Mouse (Mus musculus): ENCODE measurements around the gene Cops3.

Gene Cops3

DNA sequence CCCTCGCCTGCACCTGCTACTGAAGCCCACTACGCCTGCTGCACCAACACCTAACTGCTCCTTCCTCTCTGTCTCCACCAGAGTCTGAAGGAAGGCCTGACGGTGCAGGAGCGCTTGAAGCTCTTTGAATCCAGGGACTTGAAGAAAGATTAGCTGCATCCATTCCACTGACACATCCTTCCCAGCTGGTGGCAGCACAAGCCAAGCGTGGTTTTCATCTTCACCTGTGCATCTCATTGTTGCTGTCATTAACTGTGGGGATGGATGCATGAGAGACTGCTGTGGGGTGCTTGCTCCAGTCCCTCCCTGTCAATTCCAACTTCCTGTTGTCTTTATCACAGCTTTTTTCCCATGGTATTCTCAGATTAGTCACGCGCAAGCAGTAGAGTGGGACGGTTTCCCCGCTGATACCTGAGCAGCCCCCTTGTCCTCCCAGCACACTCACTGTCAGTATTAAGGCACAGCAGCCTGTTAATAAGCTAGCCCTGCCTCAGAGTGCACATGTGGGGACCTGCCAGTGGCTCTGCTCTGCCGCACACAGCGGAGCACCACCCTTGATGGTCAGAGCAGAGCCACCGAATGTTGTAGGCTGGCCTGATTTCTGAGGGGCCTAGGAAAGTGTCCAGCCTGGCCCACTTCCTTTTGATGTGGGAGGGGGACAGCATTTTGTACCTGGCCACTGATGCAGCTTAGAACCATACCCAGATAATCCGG, 64.0 kb downstream of the Cops3 start:
- DNase-seq: no peak

DNA sequence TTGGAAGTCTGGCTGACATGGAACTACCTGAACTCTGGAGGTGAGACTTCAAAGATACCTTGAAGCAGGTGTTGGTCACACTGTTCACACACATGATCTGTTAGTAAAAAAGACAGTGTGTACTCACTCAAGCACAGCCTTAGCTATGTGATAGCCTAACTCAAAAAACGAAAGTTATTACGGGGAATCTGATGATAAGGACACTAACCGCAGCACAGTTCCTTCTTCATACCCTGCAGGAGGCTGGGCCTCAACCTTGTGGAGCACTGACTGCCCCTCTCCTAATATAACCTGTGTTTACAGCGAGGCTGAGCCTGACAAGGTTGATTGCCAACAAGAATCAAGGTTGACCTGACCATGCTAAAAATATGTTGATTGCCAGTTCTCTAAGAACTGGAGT, 65.1 kb downstream of the Cops3 start:
- no peak for DNase-seq

DNA sequence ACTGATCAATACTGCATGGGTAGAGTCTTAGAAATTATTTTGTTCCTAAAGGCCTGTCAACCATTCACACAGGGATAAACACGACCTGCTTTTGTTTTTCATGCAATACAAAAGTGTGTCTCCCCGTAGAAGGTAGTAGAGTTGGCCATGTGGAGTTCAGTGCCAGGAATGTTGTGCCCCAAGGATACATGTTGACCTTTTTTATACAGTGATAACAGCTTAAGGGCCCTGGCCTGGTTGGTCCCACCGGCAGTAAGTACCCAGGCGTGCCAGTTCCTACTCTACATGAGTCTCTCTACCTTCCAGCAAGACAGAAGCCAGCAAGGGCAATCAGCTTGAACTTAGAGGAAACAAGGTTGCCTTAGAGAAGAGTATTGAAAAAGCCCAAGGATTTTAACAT, 66.7 kb downstream of the Cops3 start:
- DNase-seq: no peak

GRCm38 (mm10) chr11:59772291-59772690, 67.3 kb downstream of the Cops3 start:
- DNase-seq: no peak

GRCm38 (mm10) chr11:59770753-59771152, 68.9 kb downstream of the Cops3 start:
- no peak for DNase-seq

DNA sequence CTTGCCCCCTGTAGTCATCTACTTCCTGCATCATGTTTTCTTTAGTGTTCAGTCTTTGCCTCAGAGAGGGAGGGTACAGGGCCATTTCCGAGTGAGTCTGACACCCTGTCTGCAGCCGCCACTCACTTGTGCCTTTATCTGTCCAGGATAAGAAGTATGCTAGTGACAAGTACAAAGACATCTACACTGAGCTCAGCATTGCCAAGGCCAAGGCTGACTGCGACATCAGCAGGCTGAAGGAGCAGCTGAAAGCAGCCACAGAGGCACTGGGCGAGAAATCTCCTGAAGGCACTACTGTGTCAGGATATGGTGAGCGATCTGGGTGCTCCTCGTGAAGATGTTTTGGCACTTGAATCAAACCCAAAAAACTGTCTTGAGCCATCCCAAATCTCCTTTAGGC, 69.9 kb downstream of the Cops3 start:
- DNase-seq: no peak

DNA sequence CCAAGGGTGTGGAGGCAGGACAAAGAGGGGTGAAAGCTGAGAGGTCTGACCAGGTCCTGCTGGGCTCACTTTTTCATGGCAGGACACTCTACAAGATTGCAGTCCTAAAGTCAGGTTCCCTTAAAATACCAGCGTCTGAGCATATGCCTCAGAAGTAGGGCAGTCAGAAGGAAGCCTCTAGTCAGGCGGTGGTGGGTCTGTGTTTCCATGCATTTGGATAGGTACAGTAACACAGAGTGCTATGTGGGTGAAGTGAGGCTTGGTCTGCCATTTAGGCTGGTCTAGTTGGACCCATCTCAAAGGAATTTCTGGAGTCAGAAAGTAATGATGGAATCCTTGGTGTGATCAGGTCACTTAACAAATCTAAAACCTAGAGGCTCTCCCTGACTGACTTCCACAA, 70.3 kb downstream of the Cops3 start:
- DNase-seq: no peak
